Mouse (Mus musculus) olfactory bulb, adult 2 months (tissue): ENCODE measurements around the gene Rnf130.

Experiments used
- CTCF ChIP-seq: fragments of 200-500 bp; IDR thresholded peaks from 2 replicates; pipeline ENCODE4 v1.5.1; 2012; ENCODE audit warnings: low read depth, mild to moderate bottlenecking, low read length, moderate library complexity; ENCODE audit not compliant: insufficient read depth
- POLR2A ChIP-seq: fragments of 200-500 bp; IDR thresholded peaks from 2 replicates; pipeline ENCODE4 v1.6.1; 2012; ENCODE audit warnings: mild to moderate bottlenecking, low read depth, low read length, moderate library complexity; ENCODE audit not compliant: insufficient read depth

DNA sequence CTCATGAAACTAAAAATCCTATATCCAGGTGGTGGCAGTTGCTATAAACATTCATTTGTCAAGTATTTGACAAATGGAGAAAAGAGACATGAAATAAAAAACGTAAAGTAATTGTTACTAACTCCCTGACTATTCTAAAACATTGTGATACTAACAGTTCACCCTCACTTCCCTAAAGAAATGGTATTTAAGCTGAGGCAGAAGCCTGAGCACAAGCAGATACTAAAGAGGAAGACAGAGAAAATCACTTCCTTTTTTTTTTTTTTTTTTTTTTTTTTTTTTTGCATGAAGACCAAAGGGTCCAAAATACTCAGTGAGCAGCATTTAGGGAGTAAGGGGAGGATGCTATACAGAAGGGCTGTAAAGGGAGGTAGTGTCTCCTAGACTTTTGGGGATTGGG lies 13.6 kb downstream of the Rnf130 start:
- TF ChIP-seq CTCF, result no peak
- no peak for TF ChIP-seq POLR2A
